12 mouse cellular contexts compared by ENCODE assay signal in the genomic region with DNA sequence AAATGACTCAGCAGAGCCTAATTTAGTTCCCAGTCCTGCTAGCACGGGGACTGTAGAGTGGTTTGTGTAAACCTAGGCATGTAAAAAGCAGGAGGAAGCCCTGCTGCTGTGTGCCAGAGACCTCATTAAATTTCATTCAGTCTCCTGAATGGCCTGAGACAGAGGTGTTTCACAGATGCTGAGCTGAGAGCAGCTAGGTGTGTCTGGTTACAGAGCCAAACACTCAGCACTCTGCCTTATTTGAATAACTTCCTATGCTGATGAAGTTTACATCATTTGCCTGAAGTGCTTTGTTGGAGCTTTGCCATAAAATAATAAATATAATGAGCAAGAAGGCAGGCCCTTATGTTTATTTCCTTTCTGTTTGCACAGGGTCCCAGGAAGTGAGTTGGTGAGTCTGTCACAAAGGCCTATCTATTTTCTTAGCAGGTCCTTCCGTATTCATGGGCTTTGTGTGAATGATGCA. TPM values are rescaled to one million over a fixed set of nuclear protein-coding genes. Genes with fewer than 3 reads are reported as not detected.
DNase-seq lines count a peak whose midpoint lies in the region; ATAC-seq and TF ChIP-seq lines count a peak whose summit lies in the region.
"Had no signal": no experiment of that assay in that cellular context is flagged by ENCODE, and none has a peak within 500 bp of the region (broad histone marks: within the 10 kb centered on the region; RNA-seq: fewer than 3 reads in every experiment).

No protein-coding gene starts in this region.

- no peak for TF ChIP-seq CTCF in kidney, adult 2 months (conservative IDR thresholded peaks at IDR 0.05; ENCODE audit: insufficient read depth, insufficient read length, low read depth, low read length)

- no peak overlapping the region for H3K9ac ChIP-seq in forebrain, embryonic 15.5 days (replicated peaks)
- no peak overlapping the region for H3K9ac ChIP-seq in limb, embryonic 15.5 days
- no peak overlapping the region for H3K9ac ChIP-seq in liver, embryonic 11.5 days (ENCODE audit: low read depth, low read length)
- H3K9ac ChIP-seq: heart, embryonic 13.5 days had no signal

- peaks cover 8% of the 10 kb centered on the region for H3K4me1 ChIP-seq in kidney, adult 2 months (ENCODE audit: control insufficient read depth, insufficient read depth, low read length)
- H3K4me1 ChIP-seq in forebrain, embryonic 15.5 days = peaks cover 35% of the 10 kb centered on the region
- peaks cover 40% of the 10 kb centered on the region for H3K4me1 ChIP-seq in limb, embryonic 15.5 days
- no peaks in the 10 kb centered on the region; the same call in 1 of the 2 replicates for H3K4me1 ChIP-seq in liver, embryonic 11.5 days (replicated peaks; ENCODE audit: control insufficient read depth, insufficient read depth, low read length)

- H3K27ac ChIP-seq in kidney, adult 2 months (ENCODE audit: insufficient read depth, low read depth, low read length) = peak overlapping the region; percentile 91
- peak overlapping the region; percentile 49 for H3K27ac ChIP-seq in forebrain, embryonic 15.5 days (replicated peaks)
- peak overlapping the region; percentile 76; the same call in 1 of the 2 replicates for H3K27ac ChIP-seq in limb, embryonic 15.5 days
- no peak overlapping the region for H3K27ac ChIP-seq in liver, embryonic 11.5 days (ENCODE audit: low read depth, low read length)
- H3K27ac ChIP-seq: heart, embryonic 13.5 days had no signal

- peak; percentile 72 for ATAC-seq in CD4-positive, CD25-positive, alpha-beta regulatory T cell, adult 4 months
- ATAC-seq in forebrain, embryonic 15.5 days (replicated peaks) = 0 out of 2 replicates have a peak, but pooled peaks have one; percentile 39
- ATAC-seq in limb, embryonic 15.5 days (ENCODE audit: insufficient number of reproducible peaks, low FRiP score, low TSS enrichment, low read depth) = peak; percentile 76
- no peak for ATAC-seq in liver, embryonic 11.5 days (replicated peaks; ENCODE audit: low FRiP score)

- no peaks in the 10 kb centered on the region for H3K9me3 ChIP-seq in forebrain, embryonic 15.5 days
- no peaks in the 10 kb centered on the region for H3K9me3 ChIP-seq in limb, embryonic 15.5 days
- no peaks in the 10 kb centered on the region for H3K9me3 ChIP-seq in liver, embryonic 11.5 days (ENCODE audit: control insufficient read depth, low read length)
- H3K9me3 ChIP-seq: heart, embryonic 13.5 days had no signal

- no peak overlapping the region for H3K4me3 ChIP-seq in kidney, adult 2 months (ENCODE audit: insufficient read depth, low read depth, low read length)
- no peak overlapping the region for H3K4me3 ChIP-seq in forebrain, embryonic 15.5 days
- no peak overlapping the region for H3K4me3 ChIP-seq in limb, embryonic 15.5 days
- no peak overlapping the region for H3K4me3 ChIP-seq in liver, embryonic 11.5 days (ENCODE audit: low read depth, low read length)
- H3K4me3 ChIP-seq: heart, embryonic 13.5 days; myocyte had no signal

- DNase-seq in kidney, adult 2 months = peak; percentile 33
- no peak for DNase-seq in kidney, adult 9 months
- no peak for DNase-seq in cerebellum, adult 9-11 months
- no peak for DNase-seq in liver, embryonic 11.5 days (ENCODE audit: low spot score)
- DNase-seq in layer of hippocampus, adult 9-10 months (ENCODE audit: low spot score) = no peak
- DNase-seq: adrenal gland, adult 2 months; cerebellum, adult 2 months had no signal

- no peak for TF ChIP-seq POLR2A in kidney, adult 2 months (IDR thresholded peaks at IDR 0.05; ENCODE audit: low read depth, low read length)

- no peaks in the 10 kb centered on the region for H3K36me3 ChIP-seq in kidney, adult 2 months (ENCODE audit: control insufficient read depth, insufficient read depth, low read length)
- no peaks in the 10 kb centered on the region for H3K36me3 ChIP-seq in forebrain, embryonic 15.5 days
- no peaks in the 10 kb centered on the region for H3K36me3 ChIP-seq in limb, embryonic 15.5 days
- H3K36me3 ChIP-seq in liver, embryonic 11.5 days (ENCODE audit: control insufficient read depth, insufficient read depth, low read length) = no peaks in the 10 kb centered on the region

- 60% methylated on average over 2 of the region's 2 CpGs for WGBS in kidney, adult 2 months
- WGBS in forebrain, embryonic 15.5 days = 15% methylated on average over 2 of the region's 2 CpGs
- 38% methylated on average over 2 of the region's 2 CpGs for WGBS in limb, embryonic 15.5 days
- WGBS in liver, embryonic 11.5 days = 60% methylated on average over 2 of the region's 2 CpGs

- H3K4me2 ChIP-seq in forebrain, embryonic 15.5 days (replicated peaks) = no peak overlapping the region
- H3K4me2 ChIP-seq in limb, embryonic 15.5 days = no peak overlapping the region
- H3K4me2 ChIP-seq in liver, embryonic 11.5 days = no peak overlapping the region
- H3K4me2 ChIP-seq: heart, embryonic 13.5 days had no signal

- H3K27me3 ChIP-seq in kidney, adult 2 months (replicated peaks; ENCODE audit: control insufficient read depth, insufficient read depth, low read length) = no peaks in the 10 kb centered on the region
- H3K27me3 ChIP-seq in forebrain, embryonic 15.5 days = no peaks in the 10 kb centered on the region
- no peaks in the 10 kb centered on the region for H3K27me3 ChIP-seq in limb, embryonic 15.5 days
- no peaks in the 10 kb centered on the region for H3K27me3 ChIP-seq in liver, embryonic 11.5 days (replicated peaks; ENCODE audit: control insufficient read depth, insufficient read depth, low read length)
- H3K27me3 ChIP-seq: heart, embryonic 13.5 days had no signal

RNA-seq across cellular contexts. Expression of a gene that starts 24.7 kb away (rescaled TPM):
- 84.8 and 100 TPM in 2 replicates for polyA plus RNA-seq in kidney, adult 2 months (2012; rRNA removed)
- 100 to 1,000 TPM in 1 of 2 experiments, 10 to 100 TPM in 1; 82.2 to 102 TPM for polyA plus RNA-seq in CD4-positive, CD25-positive, alpha-beta regulatory T cell, adult 4 months (2017; shearing (Covaris generic))
- 117 TPM in 2 replicates for polyA plus RNA-seq in forebrain, embryonic 15.5 days (2015; fragmentation: Nextera tagmentation; extraction: Ambion mirVana)
- 97.5 and 110 TPM in 2 replicates for polyA plus RNA-seq in limb, embryonic 15.5 days (2015; fragmentation: Nextera tagmentation; extraction: Ambion mirVana)
- polyA plus RNA-seq in liver, embryonic 11.5 days (2014; fragmentation: Nextera tagmentation; extraction: Ambion mirVana) = 77.4 and 80.0 TPM in 2 replicates

RNA-seq across cellular contexts. Expression of a gene that starts 25.0 kb away (rescaled TPM):
- 106 and 132 TPM in 2 replicates for polyA plus RNA-seq in kidney, adult 2 months (2012; rRNA removed)
- polyA plus RNA-seq in CD4-positive, CD25-positive, alpha-beta regulatory T cell, adult 4 months (2017; shearing (Covaris generic)) = 10 to 100 TPM; 57.8 to 61.3 TPM
- 47.9 and 48.9 TPM in 2 replicates for polyA plus RNA-seq in forebrain, embryonic 15.5 days (2015; fragmentation: Nextera tagmentation; extraction: Ambion mirVana)
- 41.3 and 44.4 TPM in 2 replicates for polyA plus RNA-seq in limb, embryonic 15.5 days (2015; fragmentation: Nextera tagmentation; extraction: Ambion mirVana)
- polyA plus RNA-seq in liver, embryonic 11.5 days (2014; fragmentation: Nextera tagmentation; extraction: Ambion mirVana) = 37.2 and 37.4 TPM in 2 replicates
